Comparison of ENCODE assay signal across 12 mouse cellular contexts in the genomic region with DNA sequence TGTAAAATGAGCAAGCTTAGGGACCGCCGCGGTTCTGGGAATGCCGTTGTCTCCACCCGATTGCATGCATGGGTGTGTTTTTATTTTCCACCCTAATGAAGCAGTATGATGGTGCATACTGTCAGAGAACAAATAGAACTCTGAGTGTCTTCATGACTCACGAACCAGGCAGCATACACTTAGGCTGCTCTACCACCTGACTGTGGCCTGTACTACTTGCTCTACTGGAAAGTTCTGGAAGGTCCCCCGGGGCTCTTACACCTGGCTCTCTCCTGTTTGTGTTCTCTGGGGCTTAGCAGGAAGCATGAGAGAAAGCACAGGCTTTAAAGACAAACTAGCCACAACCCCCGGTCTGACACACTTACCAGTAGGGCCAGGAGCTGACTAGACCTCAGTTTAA. TPM values are rescaled to one million over a fixed set of nuclear protein-coding genes. Genes with fewer than 3 reads are reported as not detected.
DNase-seq lines count a peak whose midpoint lies in the region; ATAC-seq and TF ChIP-seq lines count a peak whose summit lies in the region.
"Had no signal": no experiment of that assay in that cellular context is flagged by ENCODE, and none has a peak within 500 bp of the region (broad histone marks: within the 10 kb centered on the region; RNA-seq: fewer than 3 reads in every experiment).

No protein-coding gene starts in this region.

- DNase-seq in heart, postnatal 4 days = no peak
- DNase-seq in CH12.LX (ENCODE audit: extremely low read depth) = peak; percentile 78
- DNase-seq in limb, embryonic 14.5 days (ENCODE audit: low spot score) = peak; percentile 38
- DNase-seq in thymus, postnatal 0 days (ENCODE audit: low spot score) = no peak
- no peak for DNase-seq in right cerebral cortex, postnatal 10 days (ENCODE audit: low spot score in 2 of 2)
- DNase-seq: adrenal gland, postnatal 10 days; heart, postnatal 14 days had no signal

- H3K27ac ChIP-seq in heart, embryonic 15.5 days = no peak overlapping the region
- no peak overlapping the region for H3K27ac ChIP-seq in CH12.LX (ENCODE audit: insufficient read depth, low read depth)
- peak overlapping the region; percentile 49 for H3K27ac ChIP-seq in embryonic facial prominence, embryonic 15.5 days (replicated peaks)
- H3K27ac ChIP-seq in limb, embryonic 14.5 days (replicated peaks; ENCODE audit: low read depth, low read length) = no peak overlapping the region
- H3K27ac ChIP-seq: neural tube, embryonic 12.5 days had no signal

- no peaks in the 10 kb centered on the region for H3K9me3 ChIP-seq in heart, embryonic 15.5 days (replicated peaks)
- H3K9me3 ChIP-seq in CH12.LX (replicated peaks; ENCODE audit: low read length) = no peaks in the 10 kb centered on the region
- no peaks in the 10 kb centered on the region for H3K9me3 ChIP-seq in embryonic facial prominence, embryonic 15.5 days (replicated peaks)
- no peaks in the 10 kb centered on the region for H3K9me3 ChIP-seq in limb, embryonic 14.5 days (ENCODE audit: control insufficient read depth, low read length)
- H3K9me3 ChIP-seq: neural tube, embryonic 12.5 days had no signal

- H3K27me3 ChIP-seq in heart, embryonic 15.5 days = 0 out of 2 replicates have a peak, but pooled peaks cover 6% of the 10 kb centered on the region
- no peaks in the 10 kb centered on the region for H3K27me3 ChIP-seq in CH12.LX (replicated peaks)
- no peaks in the 10 kb centered on the region for H3K27me3 ChIP-seq in embryonic facial prominence, embryonic 15.5 days
- no peaks in the 10 kb centered on the region for H3K27me3 ChIP-seq in limb, embryonic 14.5 days (ENCODE audit: control insufficient read depth, insufficient read depth, low read length)
- H3K27me3 ChIP-seq: neural tube, embryonic 12.5 days had no signal

- no peak for TF ChIP-seq POLR2A in CH12.LX (IDR thresholded peaks at IDR 0.05; ENCODE audit: low read depth, low read length)
- TF ChIP-seq POLR2A in limb, embryonic 14.5 days (IDR thresholded peaks at IDR 0.05; ENCODE audit: borderline replicate concordance, extremely low read depth, insufficient read depth, insufficient read length) = no peak

- 71% methylated on average over 8 of the region's 8 CpGs for WGBS in heart, embryonic 15.5 days
- WGBS in embryonic facial prominence, embryonic 15.5 days = 58% methylated on average over 8 of the region's 8 CpGs
- WGBS in limb, embryonic 14.5 days = 65% methylated on average over 8 of the region's 8 CpGs

- H3K79me2 ChIP-seq in CH12.LX (replicated peaks; ENCODE audit: control insufficient read depth, extremely low read depth, insufficient read depth, poor library complexity, severe bottlenecking) = no peaks in the 10 kb centered on the region

- no peak overlapping the region for H3K9ac ChIP-seq in heart, embryonic 15.5 days
- no peak overlapping the region for H3K9ac ChIP-seq in CH12.LX (ENCODE audit: insufficient read depth, low read depth)
- H3K9ac ChIP-seq in embryonic facial prominence, embryonic 15.5 days = no peak overlapping the region
- H3K9ac ChIP-seq in limb, embryonic 14.5 days (ENCODE audit: low read depth, low read length, severe bottlenecking) = no peak overlapping the region
- H3K9ac ChIP-seq: neural tube, embryonic 12.5 days had no signal

- no peak; a peak in 1 of 4 replicates for TF ChIP-seq CTCF in CH12.LX (conservative IDR thresholded peaks at IDR 0.05 in 1 of 2, IDR thresholded peaks at IDR 0.05 in 1 of 2; ENCODE audit: low read depth in 2 of 2, low read length in 2 of 2)

- H3K36me3 ChIP-seq in heart, embryonic 15.5 days = no peaks in the 10 kb centered on the region
- H3K36me3 ChIP-seq in CH12.LX (replicated peaks in 1 of 2; ENCODE audit: control insufficient read depth in 1 of 2, insufficient read depth in 1 of 2, low read length in 1 of 2) = no peaks in the 10 kb centered on the region
- no peaks in the 10 kb centered on the region for H3K36me3 ChIP-seq in embryonic facial prominence, embryonic 15.5 days
- H3K36me3 ChIP-seq in limb, embryonic 14.5 days (ENCODE audit: control insufficient read depth, insufficient read depth, low read length) = no peaks in the 10 kb centered on the region
- H3K36me3 ChIP-seq: neural tube, embryonic 12.5 days had no signal

- dilution Hi-C loops in CH12.LX (cut with MboI; ENCODE audit: extremely low pct_ligation_motif_present, extremely low pct_unique_long_range_greater_than_20kb, low sequenced_read_pairs) = no loop called here

- H3K4me1 ChIP-seq in heart, embryonic 15.5 days (replicated peaks) = peaks cover 19% of the 10 kb centered on the region
- peaks cover 19 to 45% of the 10 kb centered on the region in 2 experiments for H3K4me1 ChIP-seq in CH12.LX (ENCODE audit: control insufficient read depth in 1 of 2, insufficient read depth in 2 of 2)
- peaks cover 11% of the 10 kb centered on the region for H3K4me1 ChIP-seq in embryonic facial prominence, embryonic 15.5 days
- H3K4me1 ChIP-seq in limb, embryonic 14.5 days (ENCODE audit: control insufficient read depth, insufficient read depth, low read length) = peaks cover 3% of the 10 kb centered on the region
- H3K4me1 ChIP-seq: neural tube, embryonic 12.5 days had no signal

- ATAC-seq in heart, embryonic 15.5 days (replicated peaks; ENCODE audit: insufficient number of reproducible peaks, insufficient read depth, low FRiP score, low read depth) = no peak
- ATAC-seq in embryonic facial prominence, embryonic 15.5 days (ENCODE audit: insufficient number of reproducible peaks, low FRiP score, low TSS enrichment, low read depth) = no peak
- no peak for ATAC-seq in limb, embryonic 14.5 days (ENCODE audit: low FRiP score, low read depth)
- no peak for ATAC-seq in monocyte, adult 5-6 weeks (replicated peaks; ENCODE audit: insufficient number of reproducible peaks, low FRiP score, low TSS enrichment, poor library complexity, severe bottlenecking)

- H3K4me3 ChIP-seq in heart, embryonic 15.5 days = no peak overlapping the region
- no peak overlapping the region for H3K4me3 ChIP-seq in CH12.LX (replicated peaks in 1 of 3; ENCODE audit: low read depth in 2 of 3, low read length in 2 of 3, poor library complexity in 1 of 3)
- H3K4me3 ChIP-seq in embryonic facial prominence, embryonic 15.5 days (replicated peaks) = no peak overlapping the region
- H3K4me3 ChIP-seq in limb, embryonic 14.5 days (replicated peaks; ENCODE audit: low read length) = no peak overlapping the region

- peak overlapping the region; percentile 68 for H3K4me2 ChIP-seq in heart, embryonic 15.5 days
- H3K4me2 ChIP-seq in CH12.LX (ENCODE audit: insufficient read depth, low read depth, poor library complexity, severe bottlenecking) = 0 out of 2 replicates have a peak overlapping the region, but pooled peaks have one; percentile 27
- 0 out of 2 replicates have a peak overlapping the region, but pooled peaks have one; percentile 60 for H3K4me2 ChIP-seq in embryonic facial prominence, embryonic 15.5 days (replicated peaks)
- H3K4me2 ChIP-seq in limb, embryonic 14.5 days (replicated peaks; ENCODE audit: low read depth, low read length, severe bottlenecking) = no peak overlapping the region

- no peak; the same call in 1 of the 2 replicates for TF ChIP-seq RAD21 in CH12.LX (IDR thresholded peaks at IDR 0.05; ENCODE audit: low read depth, low read length)

- in situ Hi-C loops in CH12.LX (cut with MboI; ENCODE audit: low pct_ligation_motif_present, low pct_unique_long_range_greater_than_20kb, low sequenced_read_pairs) = no loop called here

- TF ChIP-seq EP300 in CH12.LX (IDR thresholded peaks at IDR 0.05; ENCODE audit: low read length) = peak; percentile 67

TF ChIP-seq in CH12.LX, 34 proteins besides CTCF, POLR2A, EP300 and RAD21 (continues in another document):
- no peak for TF ChIP-seq ZKSCAN1 (IDR thresholded peaks at IDR 0.05; ENCODE audit: borderline replicate concordance, low read depth, low read length)
- peak; percentile 8; the same call in 1 of the 2 replicates for TF ChIP-seq IRF4 (IDR thresholded peaks at IDR 0.05; ENCODE audit: low read depth, low read length)

RNA-seq across cellular contexts. Expression of gene Gucy2g, which starts 21.7 kb away (rescaled TPM):
- not detected in 2 replicates for polyA plus RNA-seq in heart, embryonic 15.5 days (2015; fragmentation: Nextera tagmentation; extraction: Ambion mirVana)
- total RNA-seq in heart, postnatal 4 days (2021) = not detected
- total RNA-seq in CH12.LX (2012; rRNA removed) (not detected in 2 replicates), CH12.LX (2014; rRNA removed) (not detected in 2 replicates)
- polyA plus RNA-seq in CH12.LX (2012; ENCODE audit: insufficient read length, low read depth) = 0.11 TPM in 1 of 2 replicates, not detected in the other
- polyA plus RNA-seq in embryonic facial prominence, embryonic 15.5 days (2015; fragmentation: Nextera tagmentation; extraction: Ambion mirVana) = 0.11 and 0.21 TPM in 2 replicates
- polyA plus RNA-seq in limb, embryonic 14.5 days (2012; rRNA removed) = 0.11 and 0.13 TPM in 2 replicates
- 0.04 TPM in 1 of 2 replicates, not detected in the other for polyA plus RNA-seq in limb, embryonic 14.5 days (2014; fragmentation: Nextera tagmentation; extraction: Ambion mirVana)
- polyA plus RNA-seq in thymus, postnatal 0 days (2015; fragmentation: Nextera tagmentation; extraction: Ambion mirVana) = 0.04 and 0.06 TPM in 2 replicates
- total RNA-seq in monocyte, adult 5-6 weeks (2017) = not detected in 3 replicates
- total RNA-seq: adrenal gland, postnatal 10 days had no signal
- polyA plus RNA-seq: neural tube, embryonic 12.5 days had no signal

RNA-seq across cellular contexts. Expression of gene Acsl5, which starts 32.4 kb away (rescaled TPM):
- polyA plus RNA-seq in heart, embryonic 15.5 days (2015; fragmentation: Nextera tagmentation; extraction: Ambion mirVana) = 26.3 and 41.1 TPM in 2 replicates
- 10 to 100 TPM; 17.6 to 20.1 TPM for total RNA-seq in heart, postnatal 4 days (2021)
- total RNA-seq in CH12.LX (2012; rRNA removed) (126 and 143 TPM in 2 replicates), CH12.LX (2014; rRNA removed) (196 and 224 TPM in 2 replicates)
- polyA plus RNA-seq in CH12.LX (2012; ENCODE audit: insufficient read length, low read depth) = 231 and 265 TPM in 2 replicates
- polyA plus RNA-seq in embryonic facial prominence, embryonic 15.5 days (2015; fragmentation: Nextera tagmentation; extraction: Ambion mirVana) = 41.0 and 45.0 TPM in 2 replicates
- polyA plus RNA-seq in limb, embryonic 14.5 days (2012; rRNA removed) = 8.5 and 13.6 TPM in 2 replicates
- polyA plus RNA-seq in limb, embryonic 14.5 days (2014; fragmentation: Nextera tagmentation; extraction: Ambion mirVana) = 32.1 and 42.8 TPM in 2 replicates
- 72.4 and 83.1 TPM in 2 replicates for polyA plus RNA-seq in thymus, postnatal 0 days (2015; fragmentation: Nextera tagmentation; extraction: Ambion mirVana)
- total RNA-seq in monocyte, adult 5-6 weeks (2017) = 172 to 230 TPM (median 204 TPM) in 3 replicates

RNA-seq across cellular contexts. Expression of gene Tectb, which starts 38.8 kb away (rescaled TPM):
- not detected in 2 replicates for polyA plus RNA-seq in heart, embryonic 15.5 days (2015; fragmentation: Nextera tagmentation; extraction: Ambion mirVana)
- under 1 TPM in 1 of 2 experiments, not detected in 1; 0.19 TPM for total RNA-seq in heart, postnatal 4 days (2021)
- total RNA-seq in CH12.LX (2012; rRNA removed) (not detected in 2 replicates), CH12.LX (2014; rRNA removed) (not detected in 2 replicates)
- polyA plus RNA-seq in CH12.LX (2012; ENCODE audit: insufficient read length, low read depth) = not detected in 2 replicates
- 0.36 TPM in 1 of 2 replicates, not detected in the other for polyA plus RNA-seq in embryonic facial prominence, embryonic 15.5 days (2015; fragmentation: Nextera tagmentation; extraction: Ambion mirVana)
- polyA plus RNA-seq in limb, embryonic 14.5 days (2012; rRNA removed) = not detected in 2 replicates
- polyA plus RNA-seq in limb, embryonic 14.5 days (2014; fragmentation: Nextera tagmentation; extraction: Ambion mirVana) = 0.11 TPM in 1 of 2 replicates, not detected in the other
- polyA plus RNA-seq in thymus, postnatal 0 days (2015; fragmentation: Nextera tagmentation; extraction: Ambion mirVana) = 0.24 and 0.60 TPM in 2 replicates
- total RNA-seq in monocyte, adult 5-6 weeks (2017) = not detected in 3 replicates
- polyA plus RNA-seq: neural tube, embryonic 12.5 days; spleen, adult 2 months had no signal

Comparison
In these comparisons a context has a peak if more than half of its experiments do, and no peak if none do; other contexts are left out.
1. DNase-seq: peak in CH12.LX (single experiment) and limb, embryonic 14.5 days (single experiment); none in heart, postnatal 4 days (single experiment), thymus, postnatal 0 days (single experiment) and right cerebral cortex, postnatal 10 days (0 of 2).